Mouse (Mus musculus) lung, postnatal 0 days (tissue): ENCODE measurements around the gene Dcpp2. TPM values are rescaled to one million over a fixed set of nuclear protein-coding genes. Genes with fewer than 3 reads are reported as not detected.
A peak's percentile ranks its signal among the peaks of the same experiment; 100 is the strongest.
"Not testable (repeated sequence)": the region's sequence is repeated elsewhere in the genome, so short reads cannot be mapped to it uniquely, and the experiment has no call there.

ENCODE experiments used
- ATAC-seq: fragments of 200-750 bp; cut with Nextera tagmentation; 2 replicates; pipeline ENCODE4 v1.8.0; 2017; ENCODE audit warnings: moderate library complexity
- DNase-seq: peaks from one replicate; pipeline ENCODE4 v3.0.0-alpha.2; 2016; ENCODE audit warnings: low spot score
- H3K27ac ChIP-seq: fragments of 300-500 bp; sonication (generic); 2 replicates; pipeline ENCODE4 v1.5.1; 2014; ENCODE audit warnings: antibody characterized with exemption, mild to moderate bottlenecking, low read length, mixed read lengths
- H3K27me3 ChIP-seq: fragments of 300-500 bp; sonication (generic); replicated peaks from 2 replicates; pipeline ENCODE4 v1.6.1; 2014; ENCODE audit warnings: low read length, mixed read lengths; ENCODE audit not compliant: insufficient read depth
- H3K36me3 ChIP-seq: fragments of 300-500 bp; sonication (generic); 2 replicates; pipeline ENCODE4 v1.6.1; 2014; ENCODE audit warnings: low read length, mixed read lengths; ENCODE audit not compliant: insufficient read depth
- H3K4me1 ChIP-seq: fragments of 300-500 bp; sonication (generic); 2 replicates; pipeline ENCODE4 v1.6.1; 2014; ENCODE audit warnings: antibody characterized with exemption, low read depth, low read length, mixed read lengths; ENCODE audit not compliant: insufficient read depth
- H3K4me2 ChIP-seq: fragments of 300-500 bp; sonication (generic); replicated peaks from 2 replicates; pipeline ENCODE4 v1.6.1; 2014; ENCODE audit warnings: low read depth, mild to moderate bottlenecking, low read length, moderate library complexity, mixed read lengths
- H3K4me3 ChIP-seq: fragments of 300-500 bp; sonication (generic); 2 replicates; pipeline ENCODE4 v1.5.1; 2014; ENCODE audit warnings: low read depth, low read length
- H3K9ac ChIP-seq: fragments of 300-500 bp; sonication (generic); replicated peaks from 2 replicates; pipeline ENCODE4 v1.6.1; 2014; ENCODE audit warnings: low read depth, mild to moderate bottlenecking
- H3K9me3 ChIP-seq: fragments of 300-500 bp; sonication (generic); 2 replicates; pipeline ENCODE4 v1.6.1; 2016; ENCODE audit warnings: low read length, mixed read lengths
- CTCF ChIP-seq: IDR thresholded peaks from 2 replicates; pipeline ENCODE4 v1.5.1; 2016; ENCODE audit warnings: antibody characterized with exemption, mild to moderate bottlenecking
- EP300 ChIP-seq: IDR thresholded peaks from 2 replicates; pipeline ENCODE4 v1.6.1; 2016; ENCODE audit warnings: antibody characterized with exemption, mild to moderate bottlenecking, control low read depth
- WGBS: fragments of 180-500 bp; shearing (Covaris S2); extraction: QIAGEN DNeasy Blood & Tissue Kit; methylation state at CpG from one replicate; pipeline ENCODE4 v1.1.7; 2014; 5-methylcytosine and 5-hydroxymethylcytosine counted together
- polyA plus RNA-seq: library from polyadenylated mRNA; unstranded; fragments of >200 nt; fragmentation: Nextera tagmentation; extraction: Ambion mirVana; gene quantifications from 2 replicates; pipeline ENCODE4 v1.2.1, GENCODE M21; 2015

Gene Dcpp2
- polyA plus RNA-seq, 1 experiment from 2014 or later: not detected

DNA sequence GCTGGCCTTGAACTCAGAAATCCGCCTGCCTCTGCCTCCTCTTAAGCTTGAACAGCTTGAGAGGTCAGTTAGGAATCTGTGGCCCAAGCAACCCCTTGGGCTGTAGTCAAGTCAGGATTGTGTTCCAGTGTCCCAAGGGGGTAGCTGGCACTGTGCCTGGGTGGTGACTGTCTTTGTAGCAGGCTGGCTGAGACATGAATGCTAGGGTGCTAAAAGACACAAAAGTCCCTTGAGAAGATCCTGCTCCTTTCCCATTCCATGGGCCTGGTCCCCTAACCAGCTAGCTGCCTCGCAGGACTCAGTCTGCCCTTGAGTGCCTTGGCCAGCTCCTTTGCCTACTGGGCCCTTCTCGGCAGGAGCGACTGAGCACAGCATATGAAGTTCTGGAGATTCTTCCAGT lies 17.8 kb upstream of the Dcpp2 start:
- Histone ChIP-seq H3K27me3 (no peaks in the 10 kb centered on the region), H3K4me1 (no peaks in the 10 kb centered on the region), H3K4me2 (no peak overlapping the region), H3K9me3 (no peaks in the 10 kb centered on the region), H3K36me3 (no peaks in the 10 kb centered on the region), H3K9ac (no peak overlapping the region), H3K27ac (no peak overlapping the region), H3K4me3 (no peak overlapping the region)
- ATAC-seq (no peak), DNase-seq (no peak)
- WGBS: 77% methylated on average over 4 of the region's 4 CpGs
- no peak for TF ChIP-seq CTCF
- no peak for TF ChIP-seq EP300

GRCm38 (mm10) chr17:23867756-23868155 lies 12.9 kb upstream of the Dcpp2 start, which contains the start of gene Prss21:
Gene Prss21, plus strand, starts transcription at chr17:23868056.
- no peak for ATAC-seq
- no peak for DNase-seq
- no peaks in the 10 kb centered on the region for H3K4me1 ChIP-seq
- no peak within 1 kb of the TSS for H3K4me3 ChIP-seq
- TF ChIP-seq EP300 (no peak), CTCF (no peak)
- no peak within 1 kb of the TSS for H3K27ac ChIP-seq
- H3K9me3 ChIP-seq: no peaks in the 10 kb centered on the region
- H3K9ac ChIP-seq: no peak within 1 kb of the TSS
- no peak within 1 kb of the TSS for H3K4me2 ChIP-seq
- H3K27me3 ChIP-seq: no peaks in the 10 kb centered on the region
- H3K36me3 ChIP-seq: no peaks in the 10 kb centered on the region
- 89% methylated on average over 15 of the region's 15 CpGs for WGBS

- TF ChIP-seq CTCF (no peak), EP300 (no peak)
- ATAC-seq (no peak), DNase-seq (no peak)
- Histone ChIP-seq H3K4me3 (no peak overlapping the region), H3K36me3 (no peaks in the 10 kb centered on the region), H3K4me2 (no peak overlapping the region), H3K27ac (no peak overlapping the region), H3K4me1 (no peaks in the 10 kb centered on the region), H3K9ac (no peak overlapping the region), H3K9me3 (no peaks in the 10 kb centered on the region), H3K27me3 (no peaks in the 10 kb centered on the region)
- WGBS: 78% methylated on average over 11 of the region's 11 CpGs
Observed at GRCm38 (mm10) chr17:23868513-23868912, 12.2 kb upstream of the Dcpp2 start.

GRCm38 (mm10) chr17:23873884-23874856 lies 6.5 kb upstream of the Dcpp2 start:
- peak; percentile 76 for DNase-seq
- ATAC-seq: peak; percentile 79
- 29% methylated on average over 8 of the region's 8 CpGs for WGBS
- TF ChIP-seq CTCF (peak; percentile 98), EP300 (no peak)
- Histone ChIP-seq H3K4me1 (no peaks in the 10 kb centered on the region), H3K4me2 (no peak overlapping the region), H3K36me3 (no peaks in the 10 kb centered on the region), H3K4me3 (no peak overlapping the region), H3K27ac (no peak overlapping the region), H3K9ac (no peak overlapping the region), H3K9me3 (no peaks in the 10 kb centered on the region), H3K27me3 (no peaks in the 10 kb centered on the region)

DNA sequence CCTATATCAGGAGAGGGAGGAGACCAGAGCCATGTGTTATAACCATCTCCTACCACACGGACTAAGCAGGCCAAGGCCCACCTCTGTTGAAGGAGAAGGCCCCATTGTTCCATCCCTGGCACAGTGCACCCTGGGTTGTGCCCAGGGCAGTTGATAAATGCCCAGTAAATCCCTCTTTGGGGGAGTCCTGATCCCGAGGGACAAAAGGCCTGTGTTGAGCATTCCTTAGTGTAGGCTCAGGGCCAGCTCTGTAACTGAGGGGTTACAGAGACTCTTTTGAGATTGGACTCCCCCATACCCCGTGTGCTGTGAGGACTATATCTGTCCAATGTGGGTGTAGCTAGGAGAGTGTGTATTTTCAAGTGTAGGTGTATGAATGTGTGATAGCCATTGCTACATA lies 3.9 kb upstream of the Dcpp2 start:
- no peaks in the 10 kb centered on the region for H3K36me3 ChIP-seq
- H3K4me3 ChIP-seq: no peak overlapping the region
- no peak overlapping the region for H3K9ac ChIP-seq
- no peaks in the 10 kb centered on the region for H3K9me3 ChIP-seq
- TF ChIP-seq EP300 (no peak), CTCF (no peak)
- no peaks in the 10 kb centered on the region for H3K27me3 ChIP-seq
- no peak for DNase-seq
- H3K4me2 ChIP-seq: no peak overlapping the region
- no peak for ATAC-seq
- 35% methylated on average over 3 of the region's 3 CpGs for WGBS
- H3K27ac ChIP-seq: no peak overlapping the region
- H3K4me1 ChIP-seq: no peaks in the 10 kb centered on the region

- no peak overlapping the region for H3K27ac ChIP-seq
- H3K9me3 ChIP-seq: no peaks in the 10 kb centered on the region
- TF ChIP-seq CTCF (no peak), EP300 (no peak)
- H3K4me2 ChIP-seq: no peak overlapping the region
- no peaks in the 10 kb centered on the region for H3K27me3 ChIP-seq
- WGBS: 91% methylated on average over 2 of the region's 2 CpGs
- no peak overlapping the region for H3K4me3 ChIP-seq
- no peak for DNase-seq
- ATAC-seq: no peak
- H3K9ac ChIP-seq: no peak overlapping the region
- H3K36me3 ChIP-seq: no peaks in the 10 kb centered on the region
- no peaks in the 10 kb centered on the region for H3K4me1 ChIP-seq
Observed at GRCm38 (mm10) chr17:23877166-23877565, 3.5 kb upstream of the Dcpp2 start.

DNA sequence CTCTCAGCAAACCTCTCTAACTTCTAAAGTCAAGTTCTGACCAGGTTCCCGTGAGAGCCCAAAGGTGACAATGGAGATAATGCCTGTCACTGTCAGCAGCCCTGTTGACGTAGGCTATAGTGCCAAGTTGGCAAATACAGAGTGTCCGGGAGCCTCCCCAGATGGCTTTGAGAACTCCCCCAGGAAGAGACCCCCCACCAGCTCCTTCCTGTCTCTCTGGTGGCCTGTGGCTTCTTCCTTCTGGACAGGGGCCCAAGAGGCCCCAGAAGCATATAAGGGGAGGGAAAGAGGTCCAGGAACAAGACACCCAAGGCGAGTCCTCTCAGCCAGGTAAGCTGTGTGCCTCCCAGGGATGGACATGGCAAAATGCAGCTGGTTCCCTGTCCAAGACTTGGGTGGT lies 36.5 kb downstream of the Dcpp2 start, which contains the start of gene Dcpp3:
Gene Dcpp3, plus strand, starts transcription at position 301 of the 400 bp plus-strand sequence.
- not testable (repeated sequence) for DNase-seq, H3K4me2 ChIP-seq, H3K9me3 ChIP-seq, H3K27me3 ChIP-seq, H3K9ac ChIP-seq, H3K4me3 ChIP-seq, H3K27ac ChIP-seq, ATAC-seq, H3K4me1 ChIP-seq, H3K36me3 ChIP-seq
- 19% methylated on average over 3 of the region's 4 CpGs for WGBS
